Mouse (Mus musculus): ENCODE measurements around the gene Hnrnpf.

DNA sequence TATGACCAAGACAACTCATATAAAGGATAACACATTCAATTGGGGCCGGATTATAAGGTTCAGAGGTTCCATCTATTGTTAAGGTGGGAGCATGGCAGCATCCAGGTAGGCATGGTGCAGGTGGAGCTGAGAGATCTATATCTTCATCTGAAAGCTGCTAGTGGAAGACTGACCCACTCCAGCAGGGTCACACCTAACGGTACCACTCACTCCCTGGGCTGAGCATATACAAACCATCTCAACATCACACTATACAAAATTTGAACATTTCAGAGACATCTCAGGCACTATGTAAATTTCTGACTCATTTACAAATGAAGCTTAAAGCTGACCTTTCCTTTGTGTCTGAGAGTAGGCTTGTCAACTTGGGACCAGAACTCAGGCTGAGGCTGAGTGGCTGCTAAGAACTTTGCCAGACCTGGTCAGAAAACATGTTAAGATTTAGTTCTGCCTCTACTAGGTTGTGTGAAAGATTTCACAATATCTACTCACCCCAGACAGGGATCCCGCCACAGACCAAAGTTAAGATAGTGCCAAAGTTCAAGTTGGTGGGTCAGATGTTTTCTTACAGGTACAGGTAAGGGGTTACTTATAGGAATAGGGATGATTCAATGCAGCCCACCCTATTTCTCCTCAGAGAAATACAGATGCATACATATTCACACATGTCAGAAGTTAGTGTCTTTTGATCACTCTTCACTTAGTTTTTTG lies 30.0 kb downstream of the Hnrnpf start:
- TF ChIP-seq MAFK (IDR thresholded peaks at IDR 0.05; ENCODE audit: insufficient replicate concordance, low read length), result no peak
- no peak for TF ChIP-seq CTCF (conservative IDR thresholded peaks at IDR 0.05 in 1 of 2, IDR thresholded peaks at IDR 0.05 in 1 of 2; ENCODE audit: low read depth in 2 of 2, low read length in 2 of 2)
- no peak for TF ChIP-seq MEF2A (IDR thresholded peaks at IDR 0.05; ENCODE audit: borderline replicate concordance, low read depth, low read length)
- no peak for TF ChIP-seq ZKSCAN1 (IDR thresholded peaks at IDR 0.05; ENCODE audit: borderline replicate concordance, low read depth, low read length)
- TF ChIP-seq POLR2A (IDR thresholded peaks at IDR 0.05; ENCODE audit: low read depth, low read length), result no peak
- no peak for TF ChIP-seq GABPA (IDR thresholded peaks at IDR 0.05; ENCODE audit: insufficient replicate concordance, low read depth, low read length)

Measured in CH12.LX (cell line).